Mouse (Mus musculus) frontal cortex, postnatal 36 days (tissue): ENCODE measurements at regions not wholly inside any gene's neighbourhood (a gene's known extent, or its start where the extent isn't known, plus 50 kb on each side); places are given as distances from the start of the nearest gene placed in this dataset.

Experiments
- DNase-seq, 2 experiments: peaks; one replicate each; pipeline ENCODE4 v3.0.0; 2022; ENCODE audit warnings: low spot score in 2 of 2

- no peak for DNase-seq
These were observed 87.9 kb upstream of the Itprid2 start for GRCm38 (mm10) chr2:79547284-79547683.

GRCm38 (mm10) chr2:79548039-79548600, 87.0 kb upstream of the Itprid2 start:
- no peak for DNase-seq

- no peak for DNase-seq
These were observed 85.4 kb upstream of the Itprid2 start for GRCm38 (mm10) chr2:79549781-79550180.

GRCm38 (mm10) chr2:79550432-79550831, 84.7 kb upstream of the Itprid2 start:
- DNase-seq: no peak

- DNase-seq: no peak
These were observed 82.7 kb upstream of the Itprid2 start for GRCm38 (mm10) chr2:79552481-79552880.

GRCm38 (mm10) chr2:79555395-79555794, 79.8 kb upstream of the Itprid2 start:
- no peak for DNase-seq

- no peak for DNase-seq
These were observed 77.8 kb upstream of the Itprid2 start for GRCm38 (mm10) chr2:79557361-79557760.

GRCm38 (mm10) chr2:79566280-79566933, 68.7 kb upstream of the Itprid2 start:
- no peak for DNase-seq

- DNase-seq: no peak
These were observed 67.7 kb upstream of the Itprid2 start for GRCm38 (mm10) chr2:79567413-79567934.

- DNase-seq: no peak
These were observed 65.5 kb upstream of the Itprid2 start for GRCm38 (mm10) chr2:79569663-79570062.

GRCm38 (mm10) chr2:79571910-79572309, 63.2 kb upstream of the Itprid2 start:
- DNase-seq: no peak

GRCm38 (mm10) chr2:79575074-79575473, 60.1 kb upstream of the Itprid2 start:
- DNase-seq: no peak

- no peak for DNase-seq
These were observed 50.0 kb upstream of the Itprid2 start for GRCm38 (mm10) chr2:79585022-79585774.
